Mouse (Mus musculus): Measurements from ENCODE around the gene Ifih1. TPM values are rescaled to one million over a fixed set of nuclear protein-coding genes. Genes with fewer than 3 reads are reported as not detected.

Gene Ifih1
- polyA plus RNA-seq, 1 experiment from 2014 or later = 0.87 TPM

DNA sequence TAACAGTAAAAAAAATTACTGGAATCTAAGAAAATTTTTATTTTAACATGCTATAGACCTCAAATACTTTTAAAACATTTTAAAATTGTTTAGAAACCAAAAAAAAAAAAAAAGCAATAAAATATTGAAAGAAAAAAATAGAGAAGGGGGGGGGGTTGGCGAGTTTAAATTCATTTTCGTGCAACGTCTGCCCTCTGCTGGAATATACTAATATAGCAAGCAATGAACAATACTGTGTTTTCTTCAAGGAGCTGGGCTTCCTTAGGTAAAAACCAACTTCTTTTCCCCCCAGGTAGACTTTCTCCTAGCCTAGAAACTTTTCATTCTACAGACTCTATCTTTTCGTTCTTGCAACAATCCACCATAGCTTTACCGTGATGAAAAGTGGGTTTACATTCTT lies 18.3 kb downstream of the Ifih1 start:
- Histone ChIP-seq H3K9me3 (replicated peaks; ENCODE audit: control insufficient read depth, low read length) (no peaks in the 10 kb centered on the region), H3K27ac (replicated peaks; ENCODE audit: low read depth, low read length) (no peak overlapping the region), H3K4me1 (ENCODE audit: control insufficient read depth, insufficient read depth, low read length) (no peaks in the 10 kb centered on the region), H3K27me3 (ENCODE audit: control insufficient read depth, insufficient read depth, low read length) (no peaks in the 10 kb centered on the region), H3K36me3 (replicated peaks; ENCODE audit: control insufficient read depth, insufficient read depth, low read depth, low read length) (no peaks in the 10 kb centered on the region), H3K4me2 (ENCODE audit: low read depth, low read length) (no peak overlapping the region), H3K4me3 (ENCODE audit: low read depth, low read length) (no peak overlapping the region), H3K9ac (replicated peaks; ENCODE audit: low read length) (no peak overlapping the region)
- ATAC-seq (replicated peaks; ENCODE audit: insufficient number of reproducible peaks, low FRiP score, low TSS enrichment, low read depth) (no peak), DNase-seq (ENCODE audit: low spot score) (peak; percentile 68)
- 11% methylated on average over 5 of the region's 5 CpGs for WGBS

DNA sequence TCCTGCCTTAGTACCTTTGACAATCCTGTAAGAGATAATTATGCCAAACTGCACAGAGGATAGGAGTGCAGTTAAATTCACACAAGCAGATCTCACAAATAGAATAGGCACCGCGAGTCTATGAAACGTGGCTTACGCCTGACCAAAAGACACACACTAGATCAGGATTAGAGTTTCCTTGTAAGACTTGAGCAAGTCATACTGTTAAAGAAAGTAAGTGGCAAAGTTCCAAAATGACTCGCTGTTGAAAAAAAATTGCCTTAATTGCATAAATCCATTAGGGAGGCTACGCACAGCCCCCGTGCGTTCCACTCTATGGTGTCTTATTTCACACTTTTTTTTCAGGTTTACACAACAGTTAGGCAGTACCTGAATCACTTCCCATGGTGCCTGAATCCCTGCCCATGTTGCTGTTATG lies 23.0 kb downstream of the Ifih1 start:
- no peaks in the 10 kb centered on the region for H3K4me1 ChIP-seq (ENCODE audit: control insufficient read depth, insufficient read depth, low read length)
- no peaks in the 10 kb centered on the region for H3K9me3 ChIP-seq (replicated peaks; ENCODE audit: control insufficient read depth, low read length)
- no peak overlapping the region for H3K4me3 ChIP-seq (ENCODE audit: low read depth, low read length)
- 60% methylated on average over 8 of the region's 8 CpGs for WGBS
- H3K27ac ChIP-seq (replicated peaks; ENCODE audit: low read depth, low read length) = no peak overlapping the region
- ATAC-seq (replicated peaks; ENCODE audit: insufficient number of reproducible peaks, low FRiP score, low TSS enrichment, low read depth) (no peak), DNase-seq (ENCODE audit: low spot score) (no peak)
- no peaks in the 10 kb centered on the region for H3K36me3 ChIP-seq (replicated peaks; ENCODE audit: control insufficient read depth, insufficient read depth, low read depth, low read length)
- H3K4me2 ChIP-seq (ENCODE audit: low read depth, low read length) = no peak overlapping the region
- no peak overlapping the region for H3K9ac ChIP-seq (replicated peaks; ENCODE audit: low read length)
- H3K27me3 ChIP-seq (ENCODE audit: control insufficient read depth, insufficient read depth, low read length) = no peaks in the 10 kb centered on the region

DNA sequence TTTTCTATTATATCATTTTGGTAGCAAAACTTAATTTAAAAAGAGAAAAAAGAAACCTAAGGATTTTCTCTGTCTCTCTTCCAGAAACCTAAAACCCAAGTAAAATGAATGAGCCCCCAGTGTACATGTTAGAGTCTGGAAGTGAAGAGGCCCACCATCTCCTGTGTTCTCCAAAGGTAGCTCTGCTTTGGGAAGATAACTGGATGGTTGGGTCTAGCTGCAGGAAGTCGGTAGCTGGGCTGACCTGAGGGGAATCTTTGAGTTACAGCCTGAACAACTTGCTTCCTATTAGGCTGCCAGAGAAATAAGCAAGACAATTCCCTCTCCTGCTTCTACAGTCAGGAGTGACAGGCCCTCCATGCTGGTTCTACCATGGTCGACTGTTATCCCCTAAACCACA lies 26.4 kb downstream of the Ifih1 start:
- DNase-seq (ENCODE audit: low spot score) = no peak
- H3K4me3 ChIP-seq (ENCODE audit: low read depth, low read length) = no peak overlapping the region
- no peaks in the 10 kb centered on the region for H3K4me1 ChIP-seq (ENCODE audit: control insufficient read depth, insufficient read depth, low read length)
- H3K4me2 ChIP-seq (ENCODE audit: low read depth, low read length) = no peak overlapping the region
- H3K9me3 ChIP-seq (replicated peaks; ENCODE audit: control insufficient read depth, low read length) = no peaks in the 10 kb centered on the region
- H3K27ac ChIP-seq (replicated peaks; ENCODE audit: low read depth, low read length) = no peak overlapping the region
- no peak for ATAC-seq (replicated peaks; ENCODE audit: insufficient number of reproducible peaks, low FRiP score, low TSS enrichment, low read depth)
- H3K36me3 ChIP-seq (replicated peaks; ENCODE audit: control insufficient read depth, insufficient read depth, low read depth, low read length) = no peaks in the 10 kb centered on the region
- no peaks in the 10 kb centered on the region for H3K27me3 ChIP-seq (ENCODE audit: control insufficient read depth, insufficient read depth, low read length)
- 56% methylated on average over 2 of the region's 2 CpGs for WGBS
- H3K9ac ChIP-seq (replicated peaks; ENCODE audit: low read length) = no peak overlapping the region

- Histone ChIP-seq H3K4me2 (ENCODE audit: low read depth, low read length) (no peak overlapping the region), H3K27me3 (ENCODE audit: control insufficient read depth, insufficient read depth, low read length) (no peaks in the 10 kb centered on the region), H3K9ac (replicated peaks; ENCODE audit: low read length) (no peak overlapping the region), H3K9me3 (replicated peaks; ENCODE audit: control insufficient read depth, low read length) (no peaks in the 10 kb centered on the region), H3K36me3 (replicated peaks; ENCODE audit: control insufficient read depth, insufficient read depth, low read depth, low read length) (no peaks in the 10 kb centered on the region), H3K4me1 (ENCODE audit: control insufficient read depth, insufficient read depth, low read length) (no peaks in the 10 kb centered on the region), H3K4me3 (ENCODE audit: low read depth, low read length) (no peak overlapping the region), H3K27ac (replicated peaks; ENCODE audit: low read depth, low read length) (no peak overlapping the region)
- DNase-seq (ENCODE audit: low spot score) = no peak
- 87% methylated on average over 7 of the region's 7 CpGs for WGBS
- ATAC-seq (replicated peaks; ENCODE audit: insufficient number of reproducible peaks, low FRiP score, low TSS enrichment, low read depth) = no peak
These were observed 27.1 kb downstream of the Ifih1 start for GRCm38 (mm10) chr2:62618934-62619341.

DNA sequence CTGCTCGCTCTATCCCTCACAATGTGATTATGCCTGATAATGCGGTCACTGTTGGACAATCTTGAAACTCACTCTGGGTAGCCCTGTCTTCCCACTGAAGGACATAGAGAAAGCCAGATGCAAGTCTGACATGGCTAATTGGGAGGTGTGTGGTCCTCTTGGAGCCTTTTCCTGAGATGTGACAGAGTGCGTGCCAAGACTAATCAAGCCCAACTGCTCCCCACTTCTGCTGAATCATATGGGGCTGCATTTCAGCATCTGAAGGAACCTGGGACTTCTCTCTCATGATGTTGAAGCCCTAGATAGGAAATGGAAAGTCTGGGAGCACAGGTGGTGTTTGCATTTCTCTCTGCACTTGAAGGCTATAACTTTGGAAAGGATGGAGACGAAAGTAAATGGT lies 32.9 kb downstream of the Ifih1 start:
- DNase-seq (ENCODE audit: low spot score) (no peak), ATAC-seq (replicated peaks; ENCODE audit: insufficient number of reproducible peaks, low FRiP score, low TSS enrichment, low read depth) (no peak)
- Histone ChIP-seq H3K27ac (replicated peaks; ENCODE audit: low read depth, low read length) (no peak overlapping the region), H3K4me1 (ENCODE audit: control insufficient read depth, insufficient read depth, low read length) (no peaks in the 10 kb centered on the region), H3K4me3 (ENCODE audit: low read depth, low read length) (no peak overlapping the region), H3K4me2 (ENCODE audit: low read depth, low read length) (no peak overlapping the region), H3K9me3 (replicated peaks; ENCODE audit: control insufficient read depth, low read length) (no peaks in the 10 kb centered on the region), H3K9ac (replicated peaks; ENCODE audit: low read length) (no peak overlapping the region), H3K27me3 (ENCODE audit: control insufficient read depth, insufficient read depth, low read length) (no peaks in the 10 kb centered on the region), H3K36me3 (replicated peaks; ENCODE audit: control insufficient read depth, insufficient read depth, low read depth, low read length) (no peaks in the 10 kb centered on the region)
- WGBS = 94% methylated on average over 4 of the region's 4 CpGs

DNA sequence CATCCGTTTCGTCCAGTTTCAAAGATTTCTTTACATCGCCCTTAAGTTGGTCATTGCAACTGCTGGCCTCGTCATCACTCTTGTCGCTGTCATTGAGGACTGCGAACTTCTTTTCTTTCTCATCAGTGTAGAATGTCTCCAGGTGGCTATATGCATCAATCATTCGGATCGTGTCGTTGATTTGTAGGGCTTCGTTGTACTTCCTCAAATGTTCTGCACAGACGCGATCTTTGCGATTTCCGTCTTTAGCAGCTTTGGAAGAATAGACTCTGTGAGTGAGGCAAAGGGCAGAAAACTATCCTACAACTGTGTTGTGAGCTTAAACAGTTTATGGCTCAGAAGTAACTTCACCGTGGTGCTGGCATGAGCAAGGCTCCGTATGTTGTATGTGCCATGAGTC lies 39.9 kb downstream of the Ifih1 start:
- ATAC-seq (replicated peaks; ENCODE audit: insufficient number of reproducible peaks, low FRiP score, low TSS enrichment, low read depth) (no peak), DNase-seq (ENCODE audit: low spot score) (no peak)
- no peak overlapping the region for H3K4me3 ChIP-seq (ENCODE audit: low read depth, low read length)
- H3K9me3 ChIP-seq (replicated peaks; ENCODE audit: control insufficient read depth, low read length) = no peaks in the 10 kb centered on the region
- no peak overlapping the region for H3K9ac ChIP-seq (replicated peaks; ENCODE audit: low read length)
- no peaks in the 10 kb centered on the region for H3K4me1 ChIP-seq (ENCODE audit: control insufficient read depth, insufficient read depth, low read length)
- no peaks in the 10 kb centered on the region for H3K27me3 ChIP-seq (ENCODE audit: control insufficient read depth, insufficient read depth, low read length)
- H3K27ac ChIP-seq (replicated peaks; ENCODE audit: low read depth, low read length) = no peak overlapping the region
- 93% methylated on average over 16 of the region's 16 CpGs for WGBS
- no peaks in the 10 kb centered on the region for H3K36me3 ChIP-seq (replicated peaks; ENCODE audit: control insufficient read depth, insufficient read depth, low read depth, low read length)
- H3K4me2 ChIP-seq (ENCODE audit: low read depth, low read length) = no peak overlapping the region

DNA sequence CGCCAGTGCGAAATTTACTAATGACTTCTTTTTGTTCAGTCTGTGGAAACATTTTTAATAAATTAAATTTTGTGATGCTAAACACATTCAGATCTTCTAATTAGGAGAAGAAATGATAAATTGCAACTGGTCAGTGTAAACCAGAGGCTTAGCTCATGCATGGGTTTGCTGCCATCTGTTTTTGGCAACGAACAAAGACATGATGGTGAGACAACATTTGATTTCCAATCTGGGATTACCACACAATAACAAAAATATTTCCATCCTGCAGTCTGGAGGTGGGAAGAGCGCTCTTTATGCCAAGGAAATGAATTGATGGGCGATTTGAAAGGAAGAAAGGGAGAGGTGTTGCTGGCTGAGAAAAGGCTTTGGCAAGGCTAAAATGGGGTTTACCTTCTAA lies 42.5 kb downstream of the Ifih1 start:
- Histone ChIP-seq H3K4me3 (ENCODE audit: low read depth, low read length) (no peak overlapping the region), H3K4me2 (ENCODE audit: low read depth, low read length) (no peak overlapping the region), H3K9ac (replicated peaks; ENCODE audit: low read length) (no peak overlapping the region), H3K27ac (replicated peaks; ENCODE audit: low read depth, low read length) (no peak overlapping the region), H3K36me3 (replicated peaks; ENCODE audit: control insufficient read depth, insufficient read depth, low read depth, low read length) (no peaks in the 10 kb centered on the region), H3K27me3 (ENCODE audit: control insufficient read depth, insufficient read depth, low read length) (no peaks in the 10 kb centered on the region), H3K4me1 (ENCODE audit: control insufficient read depth, insufficient read depth, low read length) (no peaks in the 10 kb centered on the region), H3K9me3 (replicated peaks; ENCODE audit: control insufficient read depth, low read length) (no peaks in the 10 kb centered on the region)
- DNase-seq (ENCODE audit: low spot score) (no peak), ATAC-seq (replicated peaks; ENCODE audit: insufficient number of reproducible peaks, low FRiP score, low TSS enrichment, low read depth) (no peak)
- 90% methylated on average over 5 of the region's 5 CpGs for WGBS

DNA sequence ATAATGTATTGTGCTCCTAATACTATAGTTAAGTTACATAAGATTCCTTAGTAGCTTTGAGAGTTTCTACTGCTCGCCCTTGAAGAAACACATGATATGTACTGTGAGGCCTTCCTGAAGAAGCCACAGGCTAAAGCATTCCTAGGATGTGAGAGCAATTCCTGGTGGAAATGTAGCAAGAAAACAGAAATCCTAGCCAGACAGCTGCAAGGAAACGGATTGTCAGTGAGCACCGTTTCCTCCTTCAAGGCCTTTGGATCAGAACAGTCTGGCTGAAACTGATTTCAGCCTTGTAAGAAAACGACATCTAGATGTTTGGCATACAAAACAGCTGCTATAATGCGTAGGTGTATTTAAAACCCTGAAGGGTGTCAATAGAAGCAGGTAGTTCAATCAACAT lies 49.5 kb downstream of the Ifih1 start:
- no peak for ATAC-seq (replicated peaks; ENCODE audit: insufficient number of reproducible peaks, low FRiP score, low TSS enrichment, low read depth)
- Histone ChIP-seq H3K36me3 (replicated peaks; ENCODE audit: control insufficient read depth, insufficient read depth, low read depth, low read length) (no peaks in the 10 kb centered on the region), H3K9ac (replicated peaks; ENCODE audit: low read length) (no peak overlapping the region), H3K9me3 (replicated peaks; ENCODE audit: control insufficient read depth, low read length) (no peaks in the 10 kb centered on the region), H3K27me3 (ENCODE audit: control insufficient read depth, insufficient read depth, low read length) (no peaks in the 10 kb centered on the region), H3K4me3 (ENCODE audit: low read depth, low read length) (no peak overlapping the region), H3K27ac (replicated peaks; ENCODE audit: low read depth, low read length) (no peak overlapping the region), H3K4me2 (ENCODE audit: low read depth, low read length) (no peak overlapping the region), H3K4me1 (ENCODE audit: control insufficient read depth, insufficient read depth, low read length) (no peaks in the 10 kb centered on the region)
- DNase-seq (ENCODE audit: low spot score) = no peak
- 92% methylated on average over 5 of the region's 5 CpGs for WGBS
